Mouse (Mus musculus) heart, embryonic 15.5 days (tissue): ENCODE results near the gene Cyth4. TPM values are rescaled to one million over a fixed set of nuclear protein-coding genes. Genes with fewer than 3 reads are reported as not detected.

Source experiments
- ATAC-seq: fragments of 200-750 bp; cut with Nextera tagmentation; replicated peaks from 2 replicates; pipeline ENCODE4 v1.8.0; 2017; ENCODE audit warnings: low read depth, moderate TSS enrichment; ENCODE audit not compliant: insufficient number of reproducible peaks, insufficient read depth, low FRiP score
- H3K27ac ChIP-seq: fragments of 300-500 bp; sonication (generic); 2 replicates; pipeline ENCODE4 v1.5.1; 2015; ENCODE audit warnings: mild to moderate bottlenecking, inconsistent platforms
- H3K27me3 ChIP-seq: fragments of 300-500 bp; sonication (generic); 2 replicates; pipeline ENCODE4 v1.6.1; 2015; ENCODE audit warnings: inconsistent platforms
- H3K36me3 ChIP-seq: fragments of 300-500 bp; sonication (generic); 2 replicates; pipeline ENCODE4 v1.6.1; 2015; ENCODE audit warnings: mild to moderate bottlenecking, inconsistent platforms
- H3K4me1 ChIP-seq: fragments of 300-500 bp; sonication (generic); replicated peaks from 2 replicates; pipeline ENCODE4 v1.6.1; 2015; ENCODE audit warnings: inconsistent platforms
- H3K4me2 ChIP-seq: fragments of 300-500 bp; sonication (generic); 2 replicates; pipeline ENCODE4 v1.6.1; 2015; ENCODE audit warnings: inconsistent platforms, mild to moderate bottlenecking, moderate library complexity
- H3K4me3 ChIP-seq: fragments of 300-500 bp; sonication (generic); 2 replicates; pipeline ENCODE4 v1.5.1; 2015; ENCODE audit warnings: mild to moderate bottlenecking, inconsistent platforms
- H3K9ac ChIP-seq: fragments of 300-500 bp; sonication (generic); 2 replicates; pipeline ENCODE4 v1.6.1; 2015; ENCODE audit warnings: mild to moderate bottlenecking, inconsistent platforms
- H3K9me3 ChIP-seq: fragments of 300-500 bp; sonication (generic); replicated peaks from 2 replicates; pipeline ENCODE4 v1.6.1; 2016; ENCODE audit warnings: inconsistent platforms
- WGBS: fragments of 180-500 bp; shearing (Covaris S2); methylation state at CpG from one replicate; pipeline ENCODE4 v1.1.7; 2015; ENCODE audit warnings: mixed read lengths; 5-methylcytosine and 5-hydroxymethylcytosine counted together
- polyA plus RNA-seq: library from polyadenylated mRNA; unstranded; fragments of >200 nt; fragmentation: Nextera tagmentation; extraction: Ambion mirVana; gene quantifications from 2 replicates; pipeline ENCODE4 v1.2.1, GENCODE M21; 2015

Gene Cyth4
- polyA plus RNA-seq, 1 experiment from 2014 or later = 5.5 TPM

DNA sequence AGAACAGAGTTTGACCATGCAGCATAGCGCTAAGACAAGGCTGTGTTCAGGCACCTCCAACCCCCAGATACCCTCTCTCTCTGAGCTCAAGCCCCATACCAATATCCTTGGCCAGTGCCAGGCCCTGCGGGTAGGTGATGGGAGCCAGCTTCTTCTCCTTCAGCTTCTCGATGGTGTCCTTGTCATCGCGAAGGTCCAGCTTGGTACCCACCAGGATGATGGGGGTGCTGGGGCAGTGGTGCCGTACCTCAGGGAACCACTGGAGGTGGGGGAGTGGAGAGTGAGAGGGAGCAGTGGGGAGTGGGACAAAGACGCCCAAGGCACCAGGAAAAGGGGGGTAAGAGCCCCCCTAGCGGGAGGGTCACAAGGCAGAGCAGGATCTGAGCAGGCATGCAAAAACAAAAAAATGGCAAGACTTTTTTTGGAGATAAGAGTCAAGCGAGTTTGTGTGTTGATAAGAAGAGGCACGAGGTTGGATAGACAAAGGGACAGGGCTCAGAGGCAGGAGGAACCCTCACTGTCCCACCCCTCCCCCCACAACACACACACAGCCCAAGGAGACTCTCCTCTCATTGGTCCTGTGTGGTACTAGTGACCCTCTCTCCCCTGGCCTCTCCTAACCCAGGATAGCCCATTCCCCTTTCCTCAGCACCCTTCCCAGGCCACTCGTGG lies 31.9 kb upstream of the Cyth4 start:
- Histone ChIP-seq H3K4me1 (peaks cover 3% of the 10 kb centered on the region; the same call in 1 of the 2 replicates), H3K27me3 (no peaks in the 10 kb centered on the region), H3K9ac (no peak overlapping the region), H3K27ac (no peak overlapping the region), H3K4me3 (no peak overlapping the region), H3K9me3 (no peaks in the 10 kb centered on the region), H3K4me2 (no peak overlapping the region), H3K36me3 (no peaks in the 10 kb centered on the region)
- ATAC-seq = no peak
- 63% methylated on average over 11 of the region's 11 CpGs for WGBS

DNA sequence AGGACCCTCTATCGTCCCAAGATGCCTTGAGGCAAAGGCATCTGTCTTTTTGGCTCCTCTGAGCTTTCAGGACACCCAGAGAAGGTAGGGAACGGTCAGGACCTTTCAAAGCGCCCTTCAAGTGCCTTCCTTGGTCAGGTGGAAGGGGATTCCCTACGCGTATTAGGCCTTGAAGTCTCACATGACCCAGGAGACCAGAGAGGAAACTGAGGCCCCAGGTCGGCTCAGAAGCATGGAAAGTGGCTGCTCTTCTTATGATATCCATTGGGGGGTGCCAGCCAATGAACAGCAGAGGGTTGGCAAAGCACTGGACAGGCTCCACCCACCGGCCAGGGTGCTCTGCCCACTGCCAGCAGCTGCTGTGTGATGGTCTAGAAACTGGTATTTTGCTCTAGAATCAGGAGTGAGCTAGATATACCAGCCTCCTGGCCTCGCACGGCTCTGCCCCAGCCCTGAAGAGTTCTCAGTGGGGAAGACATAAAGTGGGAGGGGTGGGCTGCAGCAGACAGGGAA lies 29.2 kb upstream of the Cyth4 start:
- Histone ChIP-seq H3K27ac (no peak overlapping the region), H3K4me2 (no peak overlapping the region), H3K4me1 (peaks cover 16% of the 10 kb centered on the region), H3K36me3 (no peaks in the 10 kb centered on the region), H3K4me3 (no peak overlapping the region), H3K9ac (no peak overlapping the region), H3K9me3 (no peaks in the 10 kb centered on the region), H3K27me3 (no peaks in the 10 kb centered on the region)
- 68% methylated on average over 9 of the region's 9 CpGs for WGBS
- no peak for ATAC-seq

DNA sequence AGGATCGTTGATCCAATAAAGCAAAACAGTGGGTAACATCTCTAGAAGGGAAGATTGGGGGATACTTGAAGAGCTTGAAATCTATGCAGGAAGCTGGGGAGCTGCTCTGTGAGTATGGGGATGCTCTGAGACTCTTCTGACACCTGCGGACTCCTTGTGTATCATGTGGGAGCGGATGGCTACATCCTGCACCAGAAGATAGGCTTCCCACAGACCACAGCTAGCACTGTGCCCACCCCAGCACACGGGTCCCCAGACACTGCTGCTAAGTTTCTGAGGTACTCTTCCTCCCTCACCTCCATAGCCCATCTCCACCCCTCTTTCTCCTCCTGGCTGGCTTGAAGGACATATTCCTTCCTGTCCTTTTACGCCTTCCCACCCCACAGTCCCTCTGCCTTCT lies 26.7 kb upstream of the Cyth4 start:
- Histone ChIP-seq H3K4me3 (no peak overlapping the region), H3K9ac (no peak overlapping the region), H3K4me1 (peaks cover 13% of the 10 kb centered on the region), H3K27ac (no peak overlapping the region), H3K4me2 (no peak overlapping the region), H3K36me3 (no peaks in the 10 kb centered on the region), H3K9me3 (no peaks in the 10 kb centered on the region), H3K27me3 (no peaks in the 10 kb centered on the region)
- no peak for ATAC-seq
- 94% methylated on average over 5 of the region's 5 CpGs for WGBS

DNA sequence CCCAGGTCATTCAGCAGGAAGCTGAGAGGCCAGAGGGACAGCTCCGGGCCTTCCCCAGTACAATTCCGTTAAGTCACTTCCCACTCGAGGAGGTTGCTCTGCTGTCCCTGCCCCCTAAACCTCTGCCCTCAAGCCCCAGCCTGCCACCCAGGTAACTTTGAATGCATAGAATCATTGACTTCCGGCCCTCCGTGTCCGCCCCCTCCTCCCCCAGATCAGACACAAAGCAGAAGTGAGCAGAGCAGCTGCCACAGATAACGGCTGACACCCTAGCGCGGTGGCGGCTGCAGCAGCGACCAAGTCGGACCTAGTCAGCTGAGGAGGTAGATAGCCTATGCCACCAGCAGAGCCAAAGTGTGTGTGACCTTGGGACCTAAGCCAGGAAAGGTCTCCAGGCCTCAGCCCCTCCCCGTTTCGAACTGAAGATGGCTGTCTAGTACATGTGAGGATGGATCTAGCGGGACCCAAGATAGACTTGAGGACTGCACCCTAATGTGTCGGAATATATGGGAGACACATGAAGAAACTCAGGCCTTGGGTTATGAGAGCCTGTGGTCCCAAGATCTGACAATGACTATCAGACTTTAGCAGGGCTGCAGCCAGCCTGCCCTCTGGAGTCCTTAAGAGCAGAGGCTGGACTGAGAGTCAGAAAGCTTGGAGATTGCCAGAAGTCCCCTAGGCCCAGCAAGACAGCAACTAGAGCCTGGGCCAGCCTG lies 25.1 kb upstream of the Cyth4 start:
- H3K27me3 ChIP-seq = no peaks in the 10 kb centered on the region

DNA sequence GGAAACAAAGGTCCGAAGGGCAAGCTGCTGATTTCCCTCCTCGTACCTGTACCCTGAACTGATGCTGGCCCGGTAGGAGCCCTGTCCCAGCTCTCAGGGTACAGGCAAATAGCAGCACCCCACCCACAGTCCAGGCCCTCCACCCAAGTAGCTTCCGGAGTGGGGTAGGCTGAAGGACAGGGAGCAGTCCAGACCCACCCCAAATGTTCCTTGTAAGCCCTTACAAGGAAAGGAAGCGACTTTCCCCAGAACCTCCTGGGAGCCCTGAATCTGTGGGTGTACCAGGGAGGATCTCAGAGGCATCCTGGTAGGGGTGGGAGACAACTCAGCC lies 24.6 kb upstream of the Cyth4 start:
- 82% methylated on average over 5 of the region's 5 CpGs for WGBS

More for the DNA sequence above, 25.1 kb upstream of the Cyth4 start:
- WGBS = 16% methylated on average over 16 of the region's 16 CpGs
- Histone ChIP-seq H3K9ac (no peak overlapping the region), H3K9me3 (no peaks in the 10 kb centered on the region), H3K4me1 (peaks cover 13% of the 10 kb centered on the region), H3K4me3 (peak overlapping the region; percentile 32), H3K4me2 (peak overlapping the region; percentile 7; the same call in 1 of the 2 replicates), H3K27ac (peak overlapping the region; percentile 43), H3K36me3 (no peaks in the 10 kb centered on the region)
- peak; percentile 36; the same call in 1 of the 2 replicates for ATAC-seq

DNA sequence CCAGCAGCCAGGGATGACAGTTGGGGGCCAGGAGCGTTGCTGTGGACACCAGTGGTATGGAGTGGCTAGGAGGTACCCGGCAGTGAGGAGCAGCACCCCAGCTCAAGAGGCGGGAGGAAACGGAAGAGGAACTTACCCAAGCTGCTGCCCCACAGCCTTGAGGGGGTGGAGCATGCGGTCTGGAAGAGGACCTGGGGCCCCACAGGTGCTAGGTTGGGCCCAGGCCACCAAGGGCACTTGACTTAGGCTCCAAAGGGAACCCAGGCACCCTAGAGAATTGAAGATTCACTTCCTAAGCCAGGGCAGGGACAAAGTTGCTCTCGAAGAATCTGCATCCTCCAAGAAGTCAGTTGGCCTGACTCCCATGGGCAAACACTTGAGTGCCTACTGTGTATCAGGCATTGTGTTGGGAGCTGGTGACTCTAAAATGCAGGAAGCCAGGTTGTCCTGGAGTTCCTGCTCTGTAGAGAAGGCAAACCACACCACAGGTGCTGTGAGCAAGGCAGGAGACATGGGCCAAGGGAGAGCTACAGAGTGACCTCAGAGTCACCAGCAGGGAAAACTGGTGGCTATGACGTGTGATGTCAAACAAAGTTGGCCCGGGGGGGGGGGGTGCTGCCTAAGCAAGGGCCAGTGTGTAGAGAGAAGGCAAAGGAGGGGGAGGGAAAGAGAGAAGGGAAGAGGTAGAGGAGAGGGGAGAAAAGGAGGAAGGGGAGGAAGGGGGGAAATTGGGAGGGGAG lies 24.0 kb upstream of the Cyth4 start, which contains the start of gene Rac2:
TSS of gene Rac2 (minus strand) at position 126 of the 740 bp plus-strand sequence.
- Histone ChIP-seq H3K9ac (no peak within 1 kb of the TSS), H3K4me2 (peak within 1 kb of the TSS; percentile 7; the same call in 1 of the 2 replicates)

More for the DNA sequence above, 24.6 kb upstream of the Cyth4 start:
- peak overlapping the region; percentile 32 for H3K4me3 ChIP-seq
- no peaks in the 10 kb centered on the region for H3K9me3 ChIP-seq
- H3K4me1 ChIP-seq = peaks cover 13% of the 10 kb centered on the region
- H3K27me3 ChIP-seq = no peaks in the 10 kb centered on the region
- no peak overlapping the region for H3K4me2 ChIP-seq
- peak overlapping the region; percentile 43 for H3K27ac ChIP-seq
- H3K9ac ChIP-seq = no peak overlapping the region
- H3K36me3 ChIP-seq = no peaks in the 10 kb centered on the region
- ATAC-seq = no peak

DNA sequence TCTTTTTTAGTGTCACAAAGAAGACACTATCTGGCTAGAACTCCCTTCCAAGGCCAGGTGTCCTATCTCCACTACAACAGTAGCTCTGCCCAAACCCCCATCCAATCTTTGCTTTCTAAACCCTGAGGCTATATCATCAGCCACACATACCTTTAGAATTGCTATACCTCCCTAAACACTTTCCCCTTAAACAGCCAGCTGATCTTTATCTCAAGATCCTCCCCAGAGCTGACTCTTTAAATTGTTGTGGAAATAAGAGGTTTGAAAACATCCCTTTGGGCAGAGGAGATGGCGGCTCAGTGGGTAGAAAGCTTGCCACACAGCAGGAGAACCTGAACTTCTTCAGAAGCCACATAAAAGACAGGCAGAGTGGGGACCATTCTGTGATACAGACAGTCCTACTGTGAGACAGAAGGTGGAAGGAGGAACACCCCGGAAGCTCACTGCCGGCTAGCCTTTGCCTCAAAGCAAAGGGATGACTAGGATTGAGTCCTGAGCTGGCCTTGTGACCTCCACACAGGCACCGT lies 20.5 kb upstream of the Cyth4 start:
- Histone ChIP-seq H3K36me3 (no peaks in the 10 kb centered on the region), H3K27ac (no peak overlapping the region), H3K9me3 (no peaks in the 10 kb centered on the region), H3K4me2 (no peak overlapping the region), H3K27me3 (no peaks in the 10 kb centered on the region), H3K9ac (no peak overlapping the region), H3K4me1 (peaks cover 28% of the 10 kb centered on the region), H3K4me3 (no peak overlapping the region)
- WGBS = 76% methylated on average over 4 of the region's 4 CpGs
- no peak for ATAC-seq

More for the DNA sequence above, 24.0 kb upstream of the Cyth4 start, which contains the start of gene Rac2:
- no peaks in the 10 kb centered on the region for H3K27me3 ChIP-seq
- peak within 1 kb of the TSS; percentile 32 for H3K4me3 ChIP-seq
- 71% methylated on average over 8 of the region's 8 CpGs for WGBS
- H3K9me3 ChIP-seq = no peaks in the 10 kb centered on the region
- no peaks in the 10 kb centered on the region for H3K36me3 ChIP-seq
- H3K27ac ChIP-seq = peak within 1 kb of the TSS; percentile 43
- ATAC-seq = no peak
- peaks cover 13% of the 10 kb centered on the region for H3K4me1 ChIP-seq

DNA sequence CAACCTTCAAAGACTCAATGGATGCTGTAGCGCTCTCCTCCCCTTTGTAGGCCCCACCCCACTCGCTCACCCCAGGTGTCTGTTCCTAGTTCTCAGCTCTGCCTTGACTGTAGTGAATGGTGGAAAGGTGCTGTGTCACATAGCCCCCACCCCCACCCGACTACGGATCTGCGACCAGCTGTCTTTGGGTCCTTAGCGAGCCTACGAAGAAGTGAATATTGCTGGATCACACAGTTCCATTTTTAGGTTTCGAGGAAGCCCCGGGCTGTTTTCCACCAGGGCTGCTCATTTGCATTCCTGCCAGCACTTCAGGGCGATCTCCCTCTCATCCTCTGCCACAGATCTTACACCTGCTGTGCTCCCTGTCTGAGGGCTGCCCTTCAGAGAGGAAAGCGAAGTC lies 13.5 kb upstream of the Cyth4 start:
- Histone ChIP-seq H3K9ac (no peak overlapping the region), H3K4me1 (peaks cover 19% of the 10 kb centered on the region), H3K27me3 (no peaks in the 10 kb centered on the region), H3K27ac (no peak overlapping the region), H3K4me2 (no peak overlapping the region), H3K9me3 (no peaks in the 10 kb centered on the region), H3K36me3 (no peaks in the 10 kb centered on the region), H3K4me3 (no peak overlapping the region)
- WGBS = 26% methylated on average over 11 of the region's 11 CpGs
- no peak for ATAC-seq

DNA sequence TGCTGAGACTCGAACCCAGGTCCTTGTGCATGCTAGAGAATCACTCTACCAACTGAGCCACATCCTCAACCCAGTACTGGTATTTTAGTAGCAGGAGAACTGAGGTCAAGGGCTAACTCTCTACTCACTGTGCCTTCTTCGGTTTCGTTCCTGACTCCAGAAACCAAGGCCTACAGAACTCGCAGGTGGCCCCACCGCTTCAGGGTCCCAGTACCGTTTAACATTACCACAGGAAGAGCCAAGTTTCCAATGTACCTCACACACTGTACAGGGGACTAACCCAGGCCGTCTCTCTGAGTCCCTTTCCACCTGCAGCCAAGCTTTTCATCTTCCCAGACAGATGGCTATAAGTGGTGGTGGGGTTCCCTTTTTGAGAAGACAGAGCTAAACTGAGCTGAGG lies 11.4 kb upstream of the Cyth4 start:
- Histone ChIP-seq H3K27ac (no peak overlapping the region), H3K4me3 (no peak overlapping the region), H3K4me1 (peaks cover 8% of the 10 kb centered on the region), H3K36me3 (no peaks in the 10 kb centered on the region), H3K27me3 (no peaks in the 10 kb centered on the region), H3K4me2 (no peak overlapping the region), H3K9me3 (no peaks in the 10 kb centered on the region), H3K9ac (no peak overlapping the region)
- 83% methylated on average over 7 of the region's 7 CpGs for WGBS
- no peak for ATAC-seq

DNA sequence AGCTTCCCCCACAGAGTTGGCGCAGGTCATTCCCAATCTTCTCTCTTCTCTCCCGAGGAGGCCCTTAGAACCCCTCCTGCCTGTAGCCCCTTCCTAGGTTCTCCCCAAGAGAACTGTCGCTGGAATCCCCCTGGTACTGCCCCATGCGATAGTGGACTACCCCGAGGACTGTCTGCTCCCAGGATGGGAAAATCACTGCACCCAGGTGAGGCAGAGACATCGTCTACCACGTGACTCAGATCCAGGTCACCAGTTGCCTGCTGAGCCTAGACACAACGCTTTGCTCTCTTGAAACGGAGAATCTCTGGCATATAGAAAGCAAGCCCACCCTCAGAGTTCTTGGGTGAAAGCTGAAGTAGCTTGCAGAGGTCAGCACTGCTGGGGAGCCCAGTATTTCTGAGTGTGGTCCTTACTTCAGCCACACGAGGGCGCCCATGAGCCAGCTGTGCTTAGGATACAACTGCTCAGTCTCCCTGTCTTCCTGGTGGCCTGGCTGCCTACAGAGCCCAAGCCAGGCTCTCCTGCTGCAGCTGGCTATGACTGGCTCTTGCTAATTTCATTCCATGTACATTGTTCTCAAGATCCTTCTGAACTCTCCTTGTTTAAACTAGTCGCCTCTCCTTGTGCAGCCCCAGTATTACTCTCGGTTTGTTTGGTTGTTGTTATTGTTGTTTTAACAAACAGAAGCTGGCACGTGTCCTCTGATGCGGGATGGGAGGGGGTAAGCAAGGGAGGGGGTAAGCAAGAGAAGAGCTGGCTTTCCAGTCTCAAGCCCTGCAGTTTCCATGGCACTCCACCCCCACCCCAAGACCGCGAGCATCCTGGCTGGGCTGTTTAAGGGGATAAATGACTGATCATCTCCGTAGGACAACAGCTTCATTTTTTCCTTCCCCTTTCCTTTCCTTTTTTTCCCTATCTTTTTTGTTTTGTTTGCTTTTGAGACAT lies 9.5 kb upstream of the Cyth4 start:
- Histone ChIP-seq H3K27ac (no peak overlapping the region), H3K4me2 (no peak overlapping the region), H3K9me3 (no peaks in the 10 kb centered on the region), H3K4me3 (no peak overlapping the region), H3K27me3 (no peaks in the 10 kb centered on the region), H3K4me1 (no peaks in the 10 kb centered on the region), H3K36me3 (no peaks in the 10 kb centered on the region), H3K9ac (no peak overlapping the region)
- 51% methylated on average over 18 of the region's 18 CpGs for WGBS
- no peak; the same call in 1 of the 2 replicates for ATAC-seq
